Mouse (Mus musculus): ENCODE results near the gene Lrrc17. TPM values are rescaled to one million over a fixed set of nuclear protein-coding genes. Genes with fewer than 3 reads are reported as not detected.

Gene Lrrc17
- polyA plus RNA-seq, 1 experiment from 2014 or later = 15.3 TPM

GRCm38 (mm10) chr5:21547005-21547404, 3.6 kb downstream of the Lrrc17 start:
- 85% methylated on average over 8 of the region's 8 CpGs for WGBS
- Histone ChIP-seq H3K4me3 (ENCODE audit: low read depth, low read length) (no peak overlapping the region), H3K36me3 (ENCODE audit: control insufficient read depth, insufficient read depth, low read length) (no peaks in the 10 kb centered on the region), H3K9ac (ENCODE audit: low read length) (no peak overlapping the region), H3K4me2 (ENCODE audit: low read depth, low read length, severe bottlenecking) (no peak overlapping the region), H3K27me3 (ENCODE audit: control insufficient read depth, insufficient read depth, low read length) (no peaks in the 10 kb centered on the region), H3K9me3 (ENCODE audit: control insufficient read depth, low read length) (no peaks in the 10 kb centered on the region), H3K4me1 (replicated peaks; ENCODE audit: control insufficient read depth, insufficient read depth, low read length) (no peaks in the 10 kb centered on the region), H3K27ac (ENCODE audit: low read depth, low read length) (no peak overlapping the region)
- no peak for DNase-seq (ENCODE audit: low spot score)
- no peak for ATAC-seq (replicated peaks; ENCODE audit: low FRiP score)

- WGBS = 78% methylated on average over 4 of the region's 4 CpGs
- Histone ChIP-seq H3K4me2 (ENCODE audit: low read depth, low read length, severe bottlenecking) (no peak overlapping the region), H3K4me3 (ENCODE audit: low read depth, low read length) (no peak overlapping the region), H3K9ac (ENCODE audit: low read length) (no peak overlapping the region), H3K36me3 (ENCODE audit: control insufficient read depth, insufficient read depth, low read length) (no peaks in the 10 kb centered on the region), H3K27me3 (ENCODE audit: control insufficient read depth, insufficient read depth, low read length) (no peaks in the 10 kb centered on the region), H3K27ac (ENCODE audit: low read depth, low read length) (no peak overlapping the region), H3K4me1 (replicated peaks; ENCODE audit: control insufficient read depth, insufficient read depth, low read length) (no peaks in the 10 kb centered on the region), H3K9me3 (ENCODE audit: control insufficient read depth, low read length) (no peaks in the 10 kb centered on the region)
- no peak for ATAC-seq (replicated peaks; ENCODE audit: low FRiP score)
- no peak for DNase-seq (ENCODE audit: low spot score)
These were observed 10.3 kb downstream of the Lrrc17 start for GRCm38 (mm10) chr5:21553685-21554084.

- Histone ChIP-seq H3K36me3 (ENCODE audit: control insufficient read depth, insufficient read depth, low read length) (no peaks in the 10 kb centered on the region), H3K4me3 (ENCODE audit: low read depth, low read length) (no peak overlapping the region), H3K4me2 (ENCODE audit: low read depth, low read length, severe bottlenecking) (no peak overlapping the region), H3K9me3 (ENCODE audit: control insufficient read depth, low read length) (no peaks in the 10 kb centered on the region), H3K4me1 (replicated peaks; ENCODE audit: control insufficient read depth, insufficient read depth, low read length) (no peaks in the 10 kb centered on the region), H3K27ac (ENCODE audit: low read depth, low read length) (no peak overlapping the region), H3K27me3 (ENCODE audit: control insufficient read depth, insufficient read depth, low read length) (no peaks in the 10 kb centered on the region), H3K9ac (ENCODE audit: low read length) (no peak overlapping the region)
- ATAC-seq (replicated peaks; ENCODE audit: low FRiP score) (no peak), DNase-seq (ENCODE audit: low spot score) (no peak)
- 83% methylated on average over 1 of the region's 1 CpGs for WGBS
These were observed 11.4 kb downstream of the Lrrc17 start for GRCm38 (mm10) chr5:21554732-21555131.

DNA sequence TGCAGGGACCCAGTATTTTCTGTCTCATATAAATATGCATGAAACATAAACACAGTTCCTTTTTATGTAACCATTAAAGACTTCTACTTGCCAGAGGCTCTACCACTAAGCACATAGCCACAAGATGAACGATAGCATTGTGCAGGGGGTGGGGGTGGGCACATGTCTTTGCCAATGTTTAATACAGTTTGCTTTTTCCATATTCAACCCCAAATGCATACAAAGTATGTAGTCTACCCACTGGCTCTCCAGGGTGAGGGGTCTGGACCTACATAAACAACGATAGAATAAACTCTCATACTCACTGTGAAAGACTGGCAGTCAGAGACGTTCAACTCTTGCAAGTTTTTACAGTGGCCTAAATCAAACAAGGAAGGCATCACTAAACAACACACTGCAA, 13.1 kb downstream of the Lrrc17 start:
- 87% methylated on average over 3 of the region's 3 CpGs for WGBS
- Histone ChIP-seq H3K9me3 (ENCODE audit: control insufficient read depth, low read length) (no peaks in the 10 kb centered on the region), H3K4me2 (ENCODE audit: low read depth, low read length, severe bottlenecking) (no peak overlapping the region), H3K27me3 (ENCODE audit: control insufficient read depth, insufficient read depth, low read length) (no peaks in the 10 kb centered on the region), H3K4me3 (ENCODE audit: low read depth, low read length) (no peak overlapping the region), H3K9ac (ENCODE audit: low read length) (no peak overlapping the region), H3K36me3 (ENCODE audit: control insufficient read depth, insufficient read depth, low read length) (no peaks in the 10 kb centered on the region), H3K27ac (ENCODE audit: low read depth, low read length) (no peak overlapping the region), H3K4me1 (replicated peaks; ENCODE audit: control insufficient read depth, insufficient read depth, low read length) (no peaks in the 10 kb centered on the region)
- DNase-seq (ENCODE audit: low spot score) (no peak), ATAC-seq (replicated peaks; ENCODE audit: low FRiP score) (no peak)

DNA sequence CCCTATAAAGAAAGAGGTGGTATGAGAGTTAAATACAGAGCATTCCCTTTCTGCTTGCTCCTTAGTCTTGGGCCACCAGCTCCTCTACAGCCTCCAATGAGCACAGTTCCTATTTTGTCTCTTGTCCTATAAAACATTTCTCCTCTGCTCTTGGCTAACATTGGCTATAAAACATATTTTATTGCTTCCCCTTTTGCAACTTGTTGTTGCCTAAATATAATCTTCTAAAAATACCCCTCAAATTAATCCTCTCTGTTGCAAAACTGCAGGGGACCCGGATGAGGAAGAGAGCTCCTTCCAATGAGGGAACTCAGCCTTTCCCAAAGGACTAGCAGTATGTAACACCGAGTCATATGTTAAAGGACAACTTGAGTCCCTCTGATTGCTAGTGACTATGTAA, 20.6 kb downstream of the Lrrc17 start:
- Histone ChIP-seq H3K9ac (ENCODE audit: low read length) (no peak overlapping the region), H3K36me3 (ENCODE audit: control insufficient read depth, insufficient read depth, low read length) (no peaks in the 10 kb centered on the region), H3K4me3 (ENCODE audit: low read depth, low read length) (no peak overlapping the region), H3K4me2 (ENCODE audit: low read depth, low read length, severe bottlenecking) (no peak overlapping the region), H3K4me1 (replicated peaks; ENCODE audit: control insufficient read depth, insufficient read depth, low read length) (no peaks in the 10 kb centered on the region), H3K9me3 (ENCODE audit: control insufficient read depth, low read length) (no peaks in the 10 kb centered on the region), H3K27ac (ENCODE audit: low read depth, low read length) (no peak overlapping the region), H3K27me3 (ENCODE audit: control insufficient read depth, insufficient read depth, low read length) (no peaks in the 10 kb centered on the region)
- WGBS = 83% methylated on average over 2 of the region's 2 CpGs
- ATAC-seq (replicated peaks; ENCODE audit: low FRiP score) = no peak
- no peak for DNase-seq (ENCODE audit: low spot score)

DNA sequence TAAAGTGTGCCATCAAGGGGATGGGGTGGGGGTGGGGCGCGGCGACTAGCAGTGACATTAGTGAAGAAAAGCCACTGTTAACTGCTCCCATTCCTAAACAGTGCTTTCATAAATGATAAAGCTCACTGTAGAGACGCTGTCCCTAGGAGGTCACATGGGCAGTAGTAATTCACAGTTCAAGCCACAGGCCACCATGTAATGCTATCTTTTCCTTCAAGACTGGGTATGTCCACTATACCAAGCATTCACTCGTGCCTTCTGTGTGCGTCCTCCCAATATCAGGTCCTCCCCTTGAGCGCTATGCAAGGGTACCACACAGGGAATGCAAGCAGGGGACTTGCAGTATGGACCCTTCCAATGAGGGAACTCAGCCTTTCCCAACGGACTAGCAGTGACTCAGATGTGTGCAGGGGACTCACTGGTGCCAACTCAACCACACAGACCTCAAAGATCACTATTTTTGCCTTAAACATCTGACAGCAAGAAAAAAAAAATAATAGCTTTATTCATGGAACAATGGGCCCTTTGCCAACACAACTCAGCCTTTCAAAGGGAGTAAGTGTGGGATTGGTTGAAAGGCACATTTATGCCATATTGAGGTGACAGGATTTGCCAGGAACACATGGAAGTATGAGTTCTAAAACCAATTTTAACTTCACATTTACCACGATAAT, 22.2 kb downstream of the Lrrc17 start:
- DNase-seq (ENCODE audit: low spot score) (no peak), ATAC-seq (replicated peaks; ENCODE audit: low FRiP score) (no peak)
- Histone ChIP-seq H3K4me3 (ENCODE audit: low read depth, low read length) (no peak overlapping the region), H3K27ac (ENCODE audit: low read depth, low read length) (no peak overlapping the region), H3K9me3 (ENCODE audit: control insufficient read depth, low read length) (no peaks in the 10 kb centered on the region), H3K9ac (ENCODE audit: low read length) (no peak overlapping the region), H3K36me3 (ENCODE audit: control insufficient read depth, insufficient read depth, low read length) (no peaks in the 10 kb centered on the region), H3K4me2 (ENCODE audit: low read depth, low read length, severe bottlenecking) (no peak overlapping the region), H3K27me3 (ENCODE audit: control insufficient read depth, insufficient read depth, low read length) (no peaks in the 10 kb centered on the region), H3K4me1 (replicated peaks; ENCODE audit: control insufficient read depth, insufficient read depth, low read length) (no peaks in the 10 kb centered on the region)
- WGBS = 92% methylated on average over 9 of the region's 9 CpGs

DNA sequence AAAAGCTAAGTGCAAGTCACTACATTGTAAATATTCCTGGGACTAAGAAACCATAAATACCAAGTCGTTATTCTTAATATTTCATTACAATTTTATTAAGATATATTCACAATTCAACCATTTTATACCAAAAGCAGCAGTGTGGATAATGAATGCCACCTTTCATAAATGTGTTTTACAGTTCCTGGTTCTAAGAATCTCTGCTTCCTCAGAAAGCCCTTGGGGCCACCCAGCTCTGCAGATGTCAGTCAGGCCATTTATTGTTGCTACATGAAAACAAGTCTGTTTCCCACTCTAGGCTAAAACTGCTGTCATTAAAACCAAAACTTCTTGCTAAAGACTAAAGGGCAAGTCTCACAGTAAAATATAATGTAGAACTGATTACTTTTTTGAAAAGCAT, 24.4 kb downstream of the Lrrc17 start:
- no peak for DNase-seq (ENCODE audit: low spot score)
- Histone ChIP-seq H3K36me3 (ENCODE audit: control insufficient read depth, insufficient read depth, low read length) (no peaks in the 10 kb centered on the region), H3K4me2 (ENCODE audit: low read depth, low read length, severe bottlenecking) (no peak overlapping the region), H3K27ac (ENCODE audit: low read depth, low read length) (no peak overlapping the region), H3K27me3 (ENCODE audit: control insufficient read depth, insufficient read depth, low read length) (no peaks in the 10 kb centered on the region), H3K9ac (ENCODE audit: low read length) (no peak overlapping the region), H3K4me3 (ENCODE audit: low read depth, low read length) (no peak overlapping the region), H3K4me1 (replicated peaks; ENCODE audit: control insufficient read depth, insufficient read depth, low read length) (no peaks in the 10 kb centered on the region), H3K9me3 (ENCODE audit: control insufficient read depth, low read length) (no peaks in the 10 kb centered on the region)
- 78% methylated on average over 1 of the region's 1 CpGs for WGBS
- no peak for ATAC-seq (replicated peaks; ENCODE audit: low FRiP score)

GRCm38 (mm10) chr5:21572764-21573416, 29.5 kb downstream of the Lrrc17 start:
- Histone ChIP-seq H3K27ac (ENCODE audit: low read depth, low read length) (no peak overlapping the region), H3K4me2 (ENCODE audit: low read depth, low read length, severe bottlenecking) (no peak overlapping the region), H3K4me1 (replicated peaks; ENCODE audit: control insufficient read depth, insufficient read depth, low read length) (no peaks in the 10 kb centered on the region), H3K4me3 (ENCODE audit: low read depth, low read length) (no peak overlapping the region), H3K9ac (ENCODE audit: low read length) (no peak overlapping the region), H3K9me3 (ENCODE audit: control insufficient read depth, low read length) (no peaks in the 10 kb centered on the region), H3K36me3 (ENCODE audit: control insufficient read depth, insufficient read depth, low read length) (no peaks in the 10 kb centered on the region), H3K27me3 (ENCODE audit: control insufficient read depth, insufficient read depth, low read length) (no peaks in the 10 kb centered on the region)
- DNase-seq (ENCODE audit: low spot score) = no peak
- WGBS = 72% methylated on average over 3 of the region's 3 CpGs
- no peak for ATAC-seq (replicated peaks; ENCODE audit: low FRiP score)

All from forebrain, embryonic 11.5 days (tissue).